Mouse (Mus musculus) embryo, embryonic 10.5 days (tissue): ENCODE results near the gene Mga.

Source experiments
- DNase-seq: peaks from one replicate; pipeline ENCODE4 v3.0.0-alpha.2; 2015; ENCODE audit warnings: low spot score

Gene Mga

DNA sequence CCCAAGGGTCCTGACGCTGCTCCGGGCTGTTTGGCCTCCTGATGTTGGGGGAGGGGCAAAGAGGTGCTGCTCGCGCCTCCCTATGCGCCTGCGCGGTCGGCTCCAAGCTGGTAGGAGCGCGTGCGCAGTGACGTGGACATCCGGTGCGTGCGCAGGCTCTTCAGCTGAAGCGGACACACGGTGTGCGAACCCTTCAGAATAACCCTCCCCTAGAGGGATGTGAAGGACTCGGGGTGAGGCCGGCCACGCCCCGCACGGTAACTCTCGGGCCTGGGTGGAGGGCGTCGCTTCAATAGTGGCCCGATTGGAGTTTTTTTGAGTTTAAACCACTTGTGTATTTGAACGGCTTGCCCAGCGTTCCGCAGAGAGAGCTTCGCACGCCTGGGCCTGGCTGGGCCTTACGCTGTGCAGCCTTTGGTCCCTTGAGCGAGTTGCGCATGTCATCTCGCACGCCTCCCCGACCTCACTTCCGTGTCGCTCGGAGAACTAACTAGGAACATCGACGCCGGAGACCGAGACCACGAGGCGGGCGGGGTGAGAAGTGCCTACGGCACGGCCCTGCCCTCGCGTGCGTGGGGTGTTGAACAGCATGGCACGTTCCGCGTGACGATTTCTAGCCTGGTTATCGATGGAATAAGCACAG, at the start of gene Mga:
Gene Mga, plus strand, starts transcription at position 139 of the 643 bp plus-strand sequence.
- DNase-seq: peak; percentile 99

DNA sequence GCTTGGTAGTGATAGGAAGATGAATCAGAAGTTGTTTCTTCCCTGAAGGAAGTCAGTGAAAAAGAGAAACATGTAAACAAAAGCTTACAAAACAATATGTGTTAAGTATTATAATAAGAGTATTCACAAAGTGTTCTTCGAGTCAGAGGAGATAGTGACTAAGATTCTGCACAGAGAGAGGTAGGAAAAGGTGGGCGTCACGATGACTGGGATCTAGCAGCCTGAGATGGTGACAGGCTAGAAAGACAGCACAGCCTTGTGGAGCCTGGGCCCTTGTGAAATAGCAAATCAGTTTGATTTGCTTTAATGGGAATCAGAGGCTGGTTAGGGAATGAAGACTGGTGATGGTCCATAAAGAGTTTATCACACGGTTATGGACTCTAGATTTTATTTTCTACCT, 43.2 kb upstream of the Mga start:
- DNase-seq: no peak

DNA sequence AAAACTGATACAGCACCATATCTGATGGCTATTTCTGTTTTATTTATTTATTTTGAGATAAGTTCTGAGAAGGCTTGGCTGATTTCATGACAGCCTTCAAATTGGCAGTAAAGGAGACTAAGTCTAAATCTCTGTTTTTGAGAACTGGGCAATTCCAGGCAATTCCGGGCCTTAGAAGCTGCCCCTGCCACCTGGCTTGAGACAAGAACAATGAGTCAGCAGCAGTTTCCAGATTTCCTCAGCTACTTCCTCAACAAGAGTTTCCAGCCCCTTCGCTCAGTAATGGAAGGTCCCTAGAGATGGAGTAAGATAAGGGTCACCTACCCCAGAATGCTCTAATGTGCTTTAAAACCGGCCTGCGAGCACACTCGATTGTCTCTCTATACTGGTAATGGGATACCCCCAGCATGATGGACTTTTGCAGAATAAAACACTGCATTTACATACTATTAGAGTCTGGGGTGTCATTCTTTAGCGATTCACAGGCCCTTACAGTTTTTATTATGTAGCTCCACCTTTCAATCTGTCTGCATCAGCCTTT, 41.6 kb upstream of the Mga start:
- no peak for DNase-seq

DNA sequence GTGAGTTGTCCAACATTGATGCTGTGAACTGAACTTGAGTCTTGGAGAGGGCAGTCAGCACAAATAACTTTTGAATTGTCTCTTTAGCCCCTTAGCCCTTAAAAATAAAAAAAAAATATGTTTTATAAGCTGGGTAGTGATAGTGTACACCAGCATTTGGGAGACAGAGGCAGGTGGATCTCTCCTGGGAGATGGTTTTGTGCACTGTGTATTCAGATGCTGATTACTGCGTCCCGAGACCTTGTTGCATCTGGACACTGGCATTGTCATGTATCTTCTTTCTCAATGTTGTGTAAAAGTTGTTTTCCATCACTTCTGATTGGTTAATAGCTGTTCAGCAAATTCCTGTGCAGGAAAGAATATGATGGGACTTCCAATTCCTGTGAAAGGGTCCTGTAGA, 39.7 kb upstream of the Mga start:
- no peak for DNase-seq

DNA sequence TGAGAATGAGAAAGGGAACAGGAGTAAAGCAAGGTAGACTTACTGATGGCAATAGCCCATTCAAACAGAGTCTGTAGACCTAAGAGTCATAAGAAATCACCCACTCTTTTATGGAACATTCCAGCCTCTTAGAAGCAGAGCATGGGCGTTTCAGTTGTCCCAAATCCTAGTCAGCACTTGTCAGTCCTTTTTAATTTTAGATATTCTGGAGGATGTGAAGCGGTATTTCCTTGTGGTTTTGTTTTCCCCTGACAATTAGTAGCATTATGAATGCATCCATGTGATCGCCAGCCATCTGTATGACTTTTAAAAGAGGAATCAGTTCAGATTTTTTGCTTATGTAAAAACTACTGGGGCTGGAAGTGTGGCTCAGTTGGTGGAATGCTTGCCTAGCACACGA, 32.5 kb upstream of the Mga start:
- DNase-seq: no peak

DNA sequence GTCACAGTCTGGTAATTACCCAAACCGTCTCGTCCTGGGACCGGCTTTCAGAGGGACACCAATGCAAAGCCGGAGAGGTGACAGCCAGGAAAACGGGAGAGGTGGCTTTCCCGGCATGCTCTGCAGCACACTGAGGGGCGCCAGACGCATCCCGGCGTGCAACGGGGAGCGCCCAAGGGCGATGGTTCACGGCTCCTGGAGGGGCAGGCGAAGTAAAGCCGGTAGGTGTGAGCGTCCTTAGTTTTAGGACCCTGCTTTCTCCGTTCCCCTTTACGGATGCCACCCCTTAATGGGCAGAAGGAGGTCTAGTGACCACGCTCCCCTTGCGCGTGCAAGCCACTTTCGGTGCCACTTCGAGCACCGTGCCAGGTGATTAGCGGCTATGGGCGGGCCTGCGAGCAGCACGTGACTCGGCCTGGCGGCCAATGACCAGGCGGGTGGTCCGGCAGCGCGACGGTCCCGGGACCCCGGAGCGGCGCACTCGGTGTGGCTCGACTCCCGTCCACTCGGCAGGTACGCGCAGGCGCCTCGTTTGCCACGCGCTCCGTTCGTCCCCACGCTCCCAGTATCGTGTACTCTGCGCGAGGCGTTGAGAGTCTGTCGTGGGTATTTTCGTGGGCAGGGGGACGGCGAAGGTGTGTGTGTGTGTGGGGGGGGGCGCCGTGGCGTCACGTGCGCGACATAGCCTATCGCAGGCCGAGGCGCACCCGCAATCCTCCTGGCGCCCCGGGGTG, 24.5 kb upstream of the Mga start:
- peak; percentile 78 for DNase-seq

DNA sequence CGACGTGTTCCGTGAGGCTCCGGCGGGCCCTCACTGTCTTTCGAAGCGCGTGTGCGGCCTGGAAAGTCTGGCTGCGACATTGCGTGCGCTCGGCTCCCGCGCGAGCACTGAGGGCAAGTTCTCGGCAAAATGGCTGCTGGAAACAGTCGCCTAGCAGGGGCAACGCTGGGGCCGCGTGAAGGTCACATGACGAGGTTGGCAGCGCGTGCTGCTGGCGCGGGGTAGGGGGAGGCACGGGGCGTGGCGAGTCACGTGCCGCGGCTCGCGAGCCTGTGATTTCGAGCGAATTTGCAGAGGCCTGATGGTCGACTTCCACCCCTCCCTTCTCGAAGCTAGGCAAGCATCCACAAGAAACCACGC, 23.9 kb upstream of the Mga start:
- peak; percentile 88 for DNase-seq

DNA sequence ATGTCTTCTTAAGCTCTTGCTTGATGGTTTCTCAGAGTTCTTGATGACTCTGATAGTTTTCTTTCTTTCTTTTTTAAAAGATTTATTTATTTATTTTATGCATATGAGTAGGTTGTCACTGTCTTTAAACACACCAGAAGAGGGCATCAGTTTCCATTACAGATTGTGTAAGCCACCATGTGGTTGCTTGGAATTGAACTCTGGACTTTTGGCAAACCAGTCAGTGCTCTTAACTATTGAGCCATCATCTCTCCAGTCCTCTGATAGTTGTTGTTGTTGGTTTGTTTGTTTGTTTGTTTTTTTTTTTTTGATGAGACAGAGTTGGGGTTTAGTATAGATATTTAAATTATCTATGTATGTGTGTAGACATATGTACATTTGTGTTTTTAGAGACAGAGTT, 21.0 kb upstream of the Mga start:
- no peak for DNase-seq

DNA sequence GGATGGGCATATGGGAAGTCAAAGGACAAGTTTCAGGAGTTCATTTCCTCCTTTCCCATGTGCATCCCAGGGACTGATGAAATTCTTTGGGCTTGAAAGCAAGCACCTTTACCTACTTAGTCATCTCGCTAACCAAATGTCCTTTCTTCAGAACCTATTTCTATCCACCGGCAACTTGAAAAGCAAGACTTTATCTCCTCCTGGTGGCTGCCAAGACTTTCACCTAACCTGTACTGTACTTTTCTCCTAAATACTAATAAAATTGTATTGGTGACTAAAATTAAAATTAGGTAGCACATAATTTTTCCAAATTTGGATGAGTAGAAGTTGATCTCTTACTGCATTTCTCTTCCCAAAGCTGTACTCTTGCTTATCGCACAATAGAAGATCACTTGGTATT, 9.8 kb upstream of the Mga start:
- no peak for DNase-seq

DNA sequence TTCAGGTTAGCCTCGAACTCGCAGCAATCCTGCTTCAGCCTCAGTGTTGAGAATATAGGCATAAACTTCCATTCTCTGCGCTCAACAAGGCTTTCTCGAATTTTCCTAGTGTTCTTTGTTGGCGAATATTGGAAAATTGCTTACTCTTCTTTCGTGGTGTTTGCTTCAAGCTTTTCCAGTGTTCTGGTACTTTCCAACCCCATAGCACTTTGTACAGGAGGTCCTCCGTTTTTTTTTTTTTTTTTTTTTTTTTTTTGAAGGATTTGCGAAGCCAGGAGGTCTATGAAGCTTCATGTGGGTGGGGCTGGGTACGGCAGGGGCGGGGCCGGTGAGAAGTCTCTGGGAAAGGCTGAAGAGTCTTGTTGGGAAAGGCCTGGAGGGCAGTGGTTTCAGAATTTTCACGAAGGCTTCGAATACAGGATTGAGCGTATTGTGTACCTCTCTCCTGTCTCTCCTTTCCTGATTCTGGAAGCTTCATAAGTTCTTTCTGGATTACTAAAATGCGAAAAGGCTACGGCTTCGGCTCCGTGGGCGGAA, 407 bp upstream of the Mga start:
- DNase-seq: no peak

DNA sequence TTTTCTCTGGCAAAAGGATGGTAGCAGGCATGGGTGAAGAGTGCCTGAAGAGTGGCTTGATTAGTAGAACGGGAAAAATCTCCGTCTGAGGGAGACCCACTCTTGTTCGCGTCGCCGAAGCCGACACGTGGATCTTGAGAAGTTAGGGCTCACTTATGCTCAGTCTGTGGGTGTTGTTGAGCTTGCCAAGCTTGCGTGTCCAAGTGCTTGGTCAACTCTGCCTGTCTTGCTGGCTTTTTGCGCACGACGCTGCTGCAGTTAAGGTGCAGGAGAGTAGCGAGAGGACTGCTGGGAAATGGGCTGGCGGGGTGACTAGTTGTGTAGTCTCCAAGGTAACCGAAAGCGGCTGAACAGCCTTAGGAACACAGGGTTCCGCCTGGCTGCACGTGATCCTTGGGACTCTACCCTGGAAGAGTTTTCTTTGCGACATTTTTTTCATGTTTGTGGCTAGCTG, 1.1 kb downstream of the Mga start:
- DNase-seq: peak; percentile 82

DNA sequence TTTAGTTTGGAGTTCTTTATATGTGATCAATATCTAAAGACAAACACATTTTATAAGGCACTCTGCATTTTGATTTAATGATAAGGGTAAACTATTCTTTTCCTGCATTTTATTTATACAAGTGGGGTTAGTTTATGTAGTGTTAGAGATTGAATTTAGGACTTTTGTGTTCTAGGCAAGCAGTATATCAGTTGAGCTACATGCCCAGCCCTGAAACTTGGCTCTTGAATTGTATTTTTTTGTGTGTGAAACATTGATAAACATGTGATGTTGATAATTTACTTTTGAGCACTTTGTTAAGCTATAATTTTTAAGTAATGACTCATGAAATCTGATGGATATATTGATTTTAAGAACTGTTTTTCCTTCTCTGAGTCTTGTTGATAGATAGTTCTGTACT, 19.0 kb downstream of the Mga start:
- DNase-seq: no peak

DNA sequence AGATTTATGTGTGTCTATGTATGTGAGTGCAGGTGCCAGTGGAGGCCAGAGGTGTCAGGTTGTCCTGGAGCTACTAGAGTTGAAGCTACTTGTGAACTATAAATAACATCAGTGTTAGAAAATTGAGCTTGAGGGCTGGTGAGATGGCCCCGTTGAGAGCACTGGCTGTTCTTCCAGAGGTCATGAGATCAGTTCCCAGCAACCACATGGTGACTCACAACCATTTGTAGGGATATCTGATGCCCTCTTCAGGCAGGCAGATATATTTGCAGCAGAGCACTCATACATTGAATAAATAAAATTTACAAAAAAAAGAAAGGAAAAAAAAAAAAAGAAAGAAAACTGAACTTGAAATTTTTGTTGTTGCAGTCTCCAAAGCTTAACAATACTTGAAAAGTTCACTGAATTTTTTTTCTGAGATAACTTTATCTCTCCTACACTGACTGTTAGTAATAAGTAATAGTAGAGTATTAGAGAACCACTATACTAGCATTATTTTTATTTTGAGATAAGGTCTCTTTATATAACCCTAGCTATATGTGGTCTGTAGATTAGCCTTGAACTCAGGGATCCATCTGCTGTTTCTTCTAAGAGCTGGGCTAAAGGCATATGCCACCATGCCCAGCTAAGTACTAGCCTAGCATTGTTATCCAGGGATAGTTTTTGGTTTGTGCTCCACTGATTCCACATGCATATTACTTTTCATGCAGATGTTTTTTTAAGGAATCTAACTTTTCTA, 20.8 kb downstream of the Mga start:
- no peak for DNase-seq

DNA sequence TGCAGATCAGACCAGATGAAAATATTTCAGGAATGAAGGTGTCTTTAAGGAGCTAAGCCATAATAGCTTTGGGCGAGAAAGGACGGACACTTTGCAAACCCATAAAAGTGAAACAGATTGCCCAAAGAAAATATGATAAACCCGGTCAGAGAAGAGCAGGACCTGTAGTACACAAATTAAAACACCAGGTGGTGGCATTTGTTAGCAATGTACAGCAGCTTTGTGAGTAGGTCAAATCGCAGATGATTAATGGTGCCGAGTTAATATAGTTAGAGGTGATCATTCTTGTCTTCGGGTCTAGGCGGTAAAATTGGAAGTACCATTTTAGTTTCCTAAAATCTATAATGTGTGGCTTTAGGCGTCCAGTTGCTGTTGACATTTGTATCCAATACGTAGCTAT, 73.5 kb downstream of the Mga start:
- DNase-seq: peak; percentile 76

DNA sequence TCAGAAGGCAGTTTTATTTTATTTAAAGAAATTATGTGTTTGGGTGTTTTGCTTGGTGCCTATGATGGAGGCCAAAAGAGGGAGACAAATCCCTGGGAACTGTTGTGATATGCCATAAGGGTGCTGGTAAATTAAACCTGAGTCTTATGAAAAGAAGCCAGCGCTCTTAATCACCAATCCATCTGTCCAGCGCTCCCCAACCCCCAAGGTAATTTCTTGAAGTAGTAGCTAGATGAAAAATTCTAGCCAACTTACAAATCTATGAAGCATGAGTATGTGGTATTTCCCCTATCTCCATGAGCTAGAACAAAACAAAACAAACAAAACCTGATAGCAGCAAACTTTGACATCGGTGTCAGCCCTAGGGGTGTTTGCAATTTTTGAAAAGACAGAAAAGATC, 74.3 kb downstream of the Mga start:
- DNase-seq: no peak

DNA sequence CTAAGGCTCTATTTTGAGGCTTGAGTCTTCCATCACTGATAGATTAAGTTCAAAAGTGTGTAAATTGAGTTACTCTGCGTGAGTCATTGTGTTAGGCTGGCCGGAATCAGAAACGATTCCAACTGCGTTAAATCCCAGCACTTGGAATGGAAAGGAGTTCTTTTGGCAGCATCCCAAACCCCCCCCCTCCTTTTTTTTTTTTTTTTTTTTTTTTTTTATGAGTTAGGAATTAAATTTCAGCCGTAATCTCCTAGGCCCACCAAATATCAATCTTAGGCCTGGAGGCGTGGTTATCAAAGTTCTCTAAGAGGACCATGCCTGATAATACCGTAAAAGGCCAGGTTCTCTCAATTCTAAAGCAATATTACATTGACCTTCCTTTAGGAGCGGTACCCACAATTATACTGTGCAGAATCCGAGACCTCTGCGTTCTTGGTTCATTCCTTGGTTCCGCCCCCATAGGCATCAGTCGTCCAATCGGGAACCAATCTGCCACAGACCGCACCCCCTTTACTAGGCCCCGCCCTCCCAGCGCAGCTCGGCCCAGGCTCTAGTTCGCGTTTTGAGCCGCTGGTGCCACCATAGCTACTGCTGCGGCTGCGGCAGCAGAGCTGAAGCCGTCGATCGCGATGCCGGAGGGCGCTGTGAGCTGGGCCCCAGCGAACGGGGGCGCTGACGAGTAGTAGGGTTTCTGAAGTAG, 75.0 kb downstream of the Mga start:
- DNase-seq: peak; percentile 97

DNA sequence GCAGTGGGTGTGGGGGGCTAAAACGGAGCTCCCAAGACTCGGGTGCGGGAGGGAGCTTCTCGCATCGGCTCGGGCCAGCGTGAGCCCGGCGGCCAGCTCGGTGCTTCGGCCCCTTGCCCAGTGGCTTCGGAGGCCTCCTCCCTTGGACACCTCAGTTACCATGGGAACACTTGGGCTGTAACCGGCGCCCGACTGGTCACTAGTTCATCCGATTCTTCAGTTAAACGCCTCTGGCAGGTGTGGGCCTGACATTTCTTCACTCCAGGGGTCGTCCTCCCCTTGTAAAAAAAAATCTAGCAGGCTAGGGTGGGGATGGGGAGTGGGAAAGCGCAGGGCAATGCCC, 75.5 kb downstream of the Mga start, which contains the start of gene Mapkbp1:
Gene Mapkbp1, plus strand, starts transcription at position 163 of the 343 bp plus-strand sequence.
- no peak for DNase-seq

DNA sequence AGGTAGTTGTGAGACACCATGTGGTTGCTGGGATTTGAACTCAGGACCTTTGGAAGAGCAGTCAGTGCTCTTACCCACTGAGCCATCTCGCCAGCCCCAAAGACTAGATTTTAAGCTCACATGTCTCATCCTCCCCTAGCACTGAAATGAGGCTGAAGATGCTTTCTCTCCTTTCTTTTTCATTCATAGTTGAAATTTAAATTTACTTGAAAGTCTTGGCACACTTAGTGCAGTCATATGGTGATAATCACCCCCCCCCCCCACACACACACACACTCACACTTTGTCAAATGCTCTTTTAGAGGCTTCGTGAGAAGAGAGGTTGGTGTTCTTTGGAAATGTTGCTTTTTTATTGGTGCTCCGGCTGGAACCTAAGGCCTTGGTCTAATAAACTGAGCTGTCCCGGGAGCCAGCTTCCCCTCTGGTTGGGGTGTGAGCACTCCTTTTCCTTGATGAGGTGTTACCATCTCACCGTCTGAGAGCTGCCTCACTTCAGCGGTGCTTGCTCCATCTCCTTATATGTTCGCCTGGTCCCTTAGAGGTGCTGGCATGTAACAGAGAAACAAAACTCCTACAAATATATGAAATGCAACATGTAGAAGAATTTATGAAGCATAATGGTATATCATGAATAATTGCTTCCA, 83.4 kb downstream of the Mga start:
- DNase-seq: no peak

DNA sequence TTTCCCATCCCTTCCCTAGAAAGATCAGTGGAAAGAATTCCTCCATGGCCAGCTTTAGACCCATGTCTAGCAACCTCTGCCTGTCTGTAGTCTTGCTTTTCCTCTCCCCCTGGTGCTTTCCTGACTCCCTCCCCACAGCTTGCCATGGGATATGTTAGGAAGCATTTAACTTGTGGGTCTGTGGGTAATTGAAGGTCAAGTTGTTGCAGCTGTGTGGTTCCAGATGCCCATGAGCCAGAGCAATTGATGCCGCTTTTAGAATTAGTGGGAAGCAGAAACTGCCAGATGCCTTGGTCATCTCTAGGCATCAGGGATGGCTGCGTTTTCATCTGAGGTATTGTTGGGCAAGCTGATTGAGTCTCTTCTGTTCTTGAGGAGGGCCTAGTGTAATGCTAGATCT, 84.6 kb downstream of the Mga start:
- no peak for DNase-seq

DNA sequence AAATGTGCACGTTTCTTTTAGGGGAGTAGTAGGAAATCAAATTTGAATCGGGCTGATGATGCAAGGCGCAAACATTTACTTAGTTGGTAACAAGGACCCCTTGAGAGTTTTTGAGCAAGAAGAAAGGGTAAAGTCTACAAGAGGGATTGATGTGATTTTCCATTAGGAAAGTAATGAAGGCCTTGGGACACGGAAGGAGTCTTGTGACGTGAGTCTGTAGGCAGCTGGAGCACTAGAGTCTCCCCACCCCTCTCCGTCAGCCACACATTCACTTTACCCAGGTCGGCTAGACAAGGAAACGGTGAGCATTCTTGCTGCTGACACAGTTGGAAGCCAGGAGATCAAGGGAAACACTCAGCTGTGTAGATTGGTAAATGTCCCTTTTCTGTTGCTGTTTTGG, 88.8 kb downstream of the Mga start:
- DNase-seq: no peak

DNA sequence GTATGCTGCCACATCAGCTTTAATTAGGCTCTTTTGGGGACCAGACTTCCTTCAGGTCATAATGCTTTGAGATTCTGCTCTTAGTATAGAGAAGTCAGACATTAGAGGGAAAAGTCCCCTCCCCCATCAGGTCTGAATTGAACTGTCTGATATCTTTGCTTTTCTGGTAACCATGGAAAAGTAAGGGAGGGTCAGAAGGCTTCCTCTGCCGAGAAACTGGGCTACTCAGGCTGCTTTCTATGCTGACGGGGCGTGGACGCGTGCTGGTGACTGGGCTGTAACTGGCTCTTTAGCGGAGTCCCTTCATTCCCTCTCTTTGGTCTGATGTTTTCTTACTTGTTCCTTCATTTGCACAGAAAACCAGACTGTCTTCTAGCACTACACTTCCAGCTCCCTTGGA, 89.3 kb downstream of the Mga start:
- DNase-seq: no peak

DNA sequence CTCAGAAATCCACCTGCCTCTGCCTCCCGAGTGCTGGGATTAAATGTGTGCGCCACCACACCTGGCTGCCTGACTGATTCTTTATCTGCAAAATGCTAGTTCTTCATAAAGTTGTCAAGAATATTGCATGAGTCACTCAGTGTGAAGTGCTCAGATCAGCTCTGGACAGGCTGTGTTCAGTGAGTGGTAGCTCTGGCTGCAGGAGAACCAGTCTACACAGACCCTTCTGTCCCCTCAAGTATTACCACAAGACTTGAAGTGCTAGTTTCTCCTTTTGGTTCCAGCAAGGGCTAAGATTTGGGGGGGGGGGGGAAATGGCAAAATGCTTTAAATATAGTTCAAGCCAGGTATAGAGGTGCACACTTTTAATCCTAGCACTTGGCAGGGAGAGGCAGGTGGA, 90.4 kb downstream of the Mga start:
- no peak for DNase-seq
